Mouse (Mus musculus) kidney, embryonic 15.5 days (tissue): Measurements from ENCODE around the gene AU040320. TPM values are rescaled to one million over a fixed set of nuclear protein-coding genes. Genes with fewer than 3 reads are reported as not detected.

Source experiments
- ATAC-seq: fragments of 200-750 bp; cut with Nextera tagmentation; replicated peaks from 2 replicates; pipeline ENCODE4 v1.8.0; 2017; ENCODE audit warnings: moderate TSS enrichment; ENCODE audit not compliant: low FRiP score
- H3K27ac ChIP-seq: fragments of 300-500 bp; sonication (generic); 2 replicates; pipeline ENCODE4 v1.5.1; 2015; ENCODE audit warnings: mild to moderate bottlenecking, inconsistent platforms
- H3K27me3 ChIP-seq: fragments of 300-500 bp; sonication (generic); 2 replicates; pipeline ENCODE4 v1.6.1; 2015; ENCODE audit warnings: inconsistent platforms
- H3K36me3 ChIP-seq: fragments of 300-500 bp; sonication (generic); 2 replicates; pipeline ENCODE4 v1.6.1; 2015; ENCODE audit warnings: inconsistent platforms
- H3K4me1 ChIP-seq: fragments of 300-500 bp; sonication (generic); 2 replicates; pipeline ENCODE4 v1.6.1; 2015; ENCODE audit warnings: inconsistent platforms
- H3K4me2 ChIP-seq: fragments of 300-500 bp; sonication (generic); 2 replicates; pipeline ENCODE4 v1.6.1; 2015; ENCODE audit warnings: moderate library complexity, mild to moderate bottlenecking, inconsistent platforms
- H3K4me3 ChIP-seq: fragments of 300-500 bp; sonication (generic); replicated peaks from 2 replicates; pipeline ENCODE4 v1.5.1; 2015; ENCODE audit warnings: mild to moderate bottlenecking, inconsistent platforms
- H3K9ac ChIP-seq: fragments of 300-500 bp; sonication (generic); 2 replicates; pipeline ENCODE4 v1.6.1; 2015; ENCODE audit warnings: mild to moderate bottlenecking, inconsistent platforms
- H3K9me3 ChIP-seq: fragments of 300-500 bp; sonication (generic); replicated peaks from 2 replicates; pipeline ENCODE4 v1.6.1; 2016; ENCODE audit warnings: inconsistent platforms
- WGBS: fragments of 180-500 bp; shearing (Covaris S2); methylation state at CpG from one replicate; pipeline ENCODE4 v1.1.7; 2015; ENCODE audit warnings: mixed read lengths; 5-methylcytosine and 5-hydroxymethylcytosine counted together
- polyA plus RNA-seq: library from polyadenylated mRNA; unstranded; fragments of >200 nt; fragmentation: Nextera tagmentation; extraction: Ambion mirVana; gene quantifications from 2 replicates; pipeline ENCODE4 v1.2.1, GENCODE M21; 2015

The AU040320 gene
- polyA plus RNA-seq, 1 experiment from 2014 or later, result 24.5 TPM

- WGBS, result 90% methylated on average over 7 of the region's 7 CpGs
- H3K9ac ChIP-seq, result no peak overlapping the region
- 0 out of 2 replicates have a peak, but pooled peaks cover 9% of the 10 kb centered on the region for H3K36me3 ChIP-seq
- ATAC-seq, result no peak
- H3K4me2 ChIP-seq, result no peak overlapping the region
- no peaks in the 10 kb centered on the region for H3K9me3 ChIP-seq
- H3K27ac ChIP-seq, result no peak overlapping the region
- H3K4me3 ChIP-seq, result no peak overlapping the region
- H3K27me3 ChIP-seq, result no peaks in the 10 kb centered on the region
- no peaks in the 10 kb centered on the region for H3K4me1 ChIP-seq
These were observed 53.5 kb downstream of the AU040320 start for GRCm38 (mm10) chr4:126806692-126807427.

DNA sequence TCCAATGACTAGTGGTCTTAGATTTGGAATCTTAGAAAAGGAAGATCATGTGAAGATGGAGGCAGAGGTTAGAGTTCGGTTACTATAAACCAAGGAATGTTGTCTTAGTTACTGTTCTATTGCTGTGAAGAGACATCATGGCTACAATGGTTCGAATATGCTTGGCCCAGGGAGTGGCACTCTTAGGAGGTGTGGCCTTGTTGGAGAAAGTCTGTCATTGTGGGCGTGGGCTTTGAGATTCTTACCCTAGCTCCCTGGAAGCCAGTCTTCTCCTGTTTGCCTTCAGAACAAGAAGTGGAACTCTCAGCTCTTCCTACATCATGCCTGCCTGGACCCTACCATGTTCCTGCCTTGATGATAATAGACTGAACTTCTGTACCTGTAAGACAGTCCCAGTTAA, 57.2 kb downstream of the AU040320 start:
- H3K4me3 ChIP-seq, result no peak overlapping the region
- H3K9ac ChIP-seq, result no peak overlapping the region
- H3K4me1 ChIP-seq, result no peaks in the 10 kb centered on the region
- no peak overlapping the region for H3K27ac ChIP-seq
- H3K36me3 ChIP-seq, result peaks cover 20% of the 10 kb centered on the region; the same call in 1 of the 2 replicates
- ATAC-seq, result no peak
- WGBS, result 93% methylated on average over 3 of the region's 3 CpGs
- no peaks in the 10 kb centered on the region for H3K9me3 ChIP-seq
- no peak overlapping the region for H3K4me2 ChIP-seq
- H3K27me3 ChIP-seq, result no peaks in the 10 kb centered on the region

DNA sequence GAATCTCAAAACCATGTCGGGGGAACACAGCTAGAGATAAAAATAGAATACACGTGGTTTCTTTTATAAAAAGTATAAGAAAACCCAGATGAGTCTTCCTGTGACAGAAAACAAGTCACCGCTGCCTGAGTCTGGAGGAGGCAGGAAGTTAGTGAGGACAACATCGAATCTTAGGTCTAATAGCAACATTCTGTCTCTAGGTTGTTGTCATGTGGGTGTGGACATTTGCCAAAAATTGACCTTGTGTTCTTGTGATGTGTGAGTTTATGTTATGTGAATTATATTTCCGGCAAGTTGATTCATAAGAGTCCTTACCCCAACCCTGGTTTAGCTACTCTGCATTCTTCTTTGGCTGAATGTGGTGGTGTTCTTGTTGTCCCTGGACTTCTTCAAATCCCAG, 59.9 kb downstream of the AU040320 start:
- 75% methylated on average over 5 of the region's 5 CpGs for WGBS
- no peaks in the 10 kb centered on the region for H3K27me3 ChIP-seq
- H3K9ac ChIP-seq, result no peak overlapping the region
- H3K27ac ChIP-seq, result no peak overlapping the region
- no peak for ATAC-seq
- peaks cover 39% of the 10 kb centered on the region; the same call in 1 of the 2 replicates for H3K36me3 ChIP-seq
- no peak overlapping the region for H3K4me3 ChIP-seq
- no peaks in the 10 kb centered on the region for H3K9me3 ChIP-seq
- H3K4me2 ChIP-seq, result no peak overlapping the region
- no peaks in the 10 kb centered on the region for H3K4me1 ChIP-seq

- Histone ChIP-seq H3K27ac (no peak overlapping the region), H3K36me3 (peaks cover 32% of the 10 kb centered on the region; the same call in 1 of the 2 replicates), H3K9me3 (no peaks in the 10 kb centered on the region), H3K4me3 (no peak overlapping the region), H3K4me1 (no peaks in the 10 kb centered on the region), H3K4me2 (no peak overlapping the region), H3K27me3 (no peaks in the 10 kb centered on the region), H3K9ac (no peak overlapping the region)
- no peak for ATAC-seq
- 78% methylated on average over 5 of the region's 5 CpGs for WGBS
These were observed 61.5 kb downstream of the AU040320 start for GRCm38 (mm10) chr4:126814854-126815253.

- Histone ChIP-seq H3K4me1 (no peaks in the 10 kb centered on the region), H3K27me3 (no peaks in the 10 kb centered on the region), H3K36me3 (peaks cover 11% of the 10 kb centered on the region; the same call in 1 of the 2 replicates), H3K9me3 (no peaks in the 10 kb centered on the region), H3K4me3 (no peak overlapping the region), H3K27ac (no peak overlapping the region), H3K9ac (no peak overlapping the region), H3K4me2 (no peak overlapping the region)
- ATAC-seq, result peak; percentile 52; the same call in 1 of the 2 replicates
- 68% methylated on average over 9 of the region's 9 CpGs for WGBS
These were observed 69.8 kb downstream of the AU040320 start for GRCm38 (mm10) chr4:126822891-126823882.

DNA sequence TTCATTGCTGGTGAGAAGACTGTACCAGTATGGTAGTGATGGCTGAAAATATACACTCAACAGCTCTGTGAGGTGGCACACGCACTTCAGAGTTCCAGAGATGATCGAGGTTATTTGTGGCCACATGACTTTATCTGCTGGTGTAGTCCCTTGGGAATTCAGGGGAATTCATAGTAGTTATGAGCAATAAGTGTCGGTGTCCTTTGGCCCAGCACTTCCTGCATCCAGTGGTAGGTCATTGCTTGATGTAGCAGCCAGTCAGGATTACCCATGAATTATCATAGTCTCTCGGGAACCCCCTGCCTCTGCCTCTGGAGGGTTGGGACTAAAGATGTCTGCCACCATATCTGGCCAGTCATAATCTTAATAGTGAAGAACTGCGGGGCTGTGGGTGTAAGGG, 70.6 kb downstream of the AU040320 start:
- ATAC-seq, result no peak
- Histone ChIP-seq H3K9ac (no peak overlapping the region), H3K27ac (no peak overlapping the region), H3K27me3 (no peaks in the 10 kb centered on the region), H3K4me1 (no peaks in the 10 kb centered on the region), H3K9me3 (no peaks in the 10 kb centered on the region), H3K4me3 (no peak overlapping the region), H3K36me3 (peaks cover 9% of the 10 kb centered on the region; the same call in 1 of the 2 replicates), H3K4me2 (no peak overlapping the region)
- 80% methylated on average over 5 of the region's 5 CpGs for WGBS

DNA sequence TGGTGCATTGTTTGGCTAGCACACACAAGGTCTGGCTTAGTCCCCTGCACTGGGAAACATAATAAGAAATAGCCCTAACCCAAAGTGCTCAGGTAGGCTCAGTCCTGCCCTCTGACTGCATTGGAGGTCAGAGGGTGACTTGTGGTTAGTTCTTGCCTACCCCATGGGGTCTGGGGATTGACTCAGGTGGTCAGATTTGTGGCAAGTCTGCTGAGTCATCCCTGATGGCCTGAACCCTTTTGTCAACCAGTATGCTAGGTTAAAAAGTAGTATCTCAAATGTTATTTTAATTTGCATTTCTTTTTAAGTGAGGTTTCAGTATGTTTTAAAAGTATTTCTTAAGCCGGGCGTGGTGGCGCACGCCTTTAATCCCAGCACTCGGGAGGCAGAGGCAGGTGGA, 77.8 kb downstream of the AU040320 start:
- Histone ChIP-seq H3K36me3 (peaks cover 46% of the 10 kb centered on the region), H3K4me3 (no peak overlapping the region), H3K27ac (no peak overlapping the region), H3K4me1 (no peaks in the 10 kb centered on the region), H3K9me3 (no peaks in the 10 kb centered on the region), H3K9ac (no peak overlapping the region), H3K27me3 (no peaks in the 10 kb centered on the region), H3K4me2 (no peak overlapping the region)
- 97% methylated on average over 5 of the region's 5 CpGs for WGBS
- ATAC-seq, result no peak

DNA sequence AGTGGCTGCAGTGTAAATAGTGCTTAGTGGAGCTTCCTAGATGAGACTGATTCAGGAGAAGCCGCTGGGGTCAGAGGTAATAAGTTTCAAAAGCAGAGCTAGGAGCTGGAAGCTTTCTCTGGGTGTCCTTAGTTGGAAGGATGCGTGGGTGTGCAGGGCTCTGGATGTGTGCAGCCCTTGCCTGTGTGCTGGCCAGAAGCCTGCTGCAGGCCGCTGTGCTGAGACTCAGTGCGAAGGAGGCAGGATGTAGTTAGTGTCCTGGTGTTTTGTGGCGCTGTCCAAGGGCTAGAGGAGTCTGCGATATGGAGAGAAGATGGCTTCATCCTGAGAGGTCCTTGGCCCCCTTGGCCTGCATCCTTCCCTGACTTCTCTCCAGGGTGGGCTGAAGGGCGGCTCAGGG, 85.5 kb downstream of the AU040320 start:
- no peak for ATAC-seq
- Histone ChIP-seq H3K9ac (no peak overlapping the region), H3K36me3 (peaks cover 51% of the 10 kb centered on the region), H3K4me3 (no peak overlapping the region), H3K4me2 (no peak overlapping the region), H3K27ac (no peak overlapping the region), H3K27me3 (no peaks in the 10 kb centered on the region), H3K9me3 (no peaks in the 10 kb centered on the region), H3K4me1 (no peaks in the 10 kb centered on the region)
- 72% methylated on average over 7 of the region's 7 CpGs for WGBS

DNA sequence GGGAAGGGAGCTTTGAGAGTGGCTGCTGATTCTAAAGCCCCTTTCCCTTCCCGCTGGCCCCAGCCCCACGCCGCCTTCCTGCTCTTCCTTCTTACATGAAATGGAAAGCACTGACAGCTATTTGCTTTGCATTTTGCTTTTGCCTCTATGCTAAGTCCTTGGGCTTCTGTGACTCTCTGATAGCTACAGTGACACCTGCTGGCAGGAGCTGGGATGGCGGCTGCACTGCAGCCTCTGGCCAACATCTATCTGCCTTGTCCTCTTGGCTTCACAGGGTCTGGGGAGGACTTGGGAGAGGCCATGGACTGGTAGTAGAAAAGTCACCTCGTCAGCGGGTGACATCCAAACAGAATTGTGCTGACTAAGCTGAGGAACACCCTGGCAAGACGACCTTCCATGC, 86.5 kb downstream of the AU040320 start:
- peaks cover 51% of the 10 kb centered on the region for H3K36me3 ChIP-seq
- H3K27me3 ChIP-seq, result no peaks in the 10 kb centered on the region
- WGBS, result 17% methylated on average over 7 of the region's 7 CpGs
- H3K4me1 ChIP-seq, result no peaks in the 10 kb centered on the region
- H3K27ac ChIP-seq, result no peak overlapping the region
- ATAC-seq, result no peak
- H3K9ac ChIP-seq, result no peak overlapping the region
- no peak overlapping the region for H3K4me2 ChIP-seq
- H3K9me3 ChIP-seq, result no peaks in the 10 kb centered on the region
- H3K4me3 ChIP-seq, result no peak overlapping the region

GRCm38 (mm10) chr4:126840996-126841560, 87.7 kb downstream of the AU040320 start:
- H3K36me3 ChIP-seq, result peaks cover 49% of the 10 kb centered on the region
- H3K9ac ChIP-seq, result no peak overlapping the region
- H3K4me3 ChIP-seq, result no peak overlapping the region
- H3K27me3 ChIP-seq, result no peaks in the 10 kb centered on the region
- H3K4me2 ChIP-seq, result no peak overlapping the region
- no peaks in the 10 kb centered on the region for H3K4me1 ChIP-seq
- H3K27ac ChIP-seq, result no peak overlapping the region
- no peak for ATAC-seq
- WGBS, result 87% methylated on average over 15 of the region's 15 CpGs
- no peaks in the 10 kb centered on the region for H3K9me3 ChIP-seq

DNA sequence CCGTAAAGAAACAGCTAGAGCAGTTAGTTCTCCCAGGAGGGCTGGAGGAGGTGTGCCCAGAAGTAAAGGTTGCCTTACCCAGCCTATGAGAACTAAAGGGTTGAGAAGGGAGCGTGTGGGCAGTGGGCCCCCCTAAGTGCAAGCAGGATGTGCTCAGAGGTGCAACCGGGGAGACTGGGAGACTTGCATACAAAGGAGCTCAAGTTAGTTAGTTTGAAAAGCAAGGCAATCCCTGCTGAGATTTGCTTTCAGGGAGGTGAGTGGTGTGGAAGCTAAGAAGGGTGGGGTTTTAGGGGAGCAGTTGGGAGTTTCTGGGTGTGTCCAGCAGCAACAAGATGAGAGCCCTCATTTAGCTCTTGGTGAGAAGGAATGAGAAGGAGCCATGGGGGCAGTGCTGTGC, 89.6 kb downstream of the AU040320 start:
- WGBS, result 46% methylated on average over 3 of the region's 3 CpGs

GRCm38 (mm10) chr4:126845664-126846063, 92.3 kb downstream of the AU040320 start:
- H3K4me2 ChIP-seq, result no peak overlapping the region

More for the DNA sequence above, 89.6 kb downstream of the AU040320 start:
- Histone ChIP-seq H3K27me3 (no peaks in the 10 kb centered on the region), H3K9me3 (no peaks in the 10 kb centered on the region), H3K9ac (no peak overlapping the region), H3K27ac (no peak overlapping the region), H3K4me2 (no peak overlapping the region), H3K4me3 (no peak overlapping the region), H3K4me1 (no peaks in the 10 kb centered on the region), H3K36me3 (peaks cover 51% of the 10 kb centered on the region)
- no peak for ATAC-seq

More at GRCm38 (mm10) chr4:126845664-126846063, 92.3 kb downstream of the AU040320 start:
- no peaks in the 10 kb centered on the region for H3K9me3 ChIP-seq
- H3K4me1 ChIP-seq, result peaks cover 4% of the 10 kb centered on the region
- no peak overlapping the region for H3K9ac ChIP-seq
- H3K36me3 ChIP-seq, result peaks cover 61% of the 10 kb centered on the region
- H3K27ac ChIP-seq, result no peak overlapping the region
- WGBS, result 78% methylated on average over 4 of the region's 4 CpGs
- no peak for ATAC-seq
- no peaks in the 10 kb centered on the region for H3K27me3 ChIP-seq
- H3K4me3 ChIP-seq, result no peak overlapping the region
